Mouse (Mus musculus) heart, embryonic 15.5 days (tissue): Measurements from ENCODE around the gene Colq. TPM values are rescaled to one million over a fixed set of nuclear protein-coding genes. Genes with fewer than 3 reads are reported as not detected.
A peak's percentile ranks its signal among the peaks of the same experiment; 100 is the strongest.
"Not testable (repeated sequence)": the region's sequence is repeated elsewhere in the genome, so short reads cannot be mapped to it uniquely, and the experiment has no call there.

ENCODE experiments used
- ATAC-seq: fragments of 200-750 bp; cut with Nextera tagmentation; replicated peaks from 2 replicates; pipeline ENCODE4 v1.8.0; 2017; ENCODE audit warnings: low read depth, moderate TSS enrichment; ENCODE audit not compliant: insufficient number of reproducible peaks, insufficient read depth, low FRiP score
- H3K27ac ChIP-seq: fragments of 300-500 bp; sonication (generic); 2 replicates; pipeline ENCODE4 v1.5.1; 2015; ENCODE audit warnings: mild to moderate bottlenecking, inconsistent platforms
- H3K27me3 ChIP-seq: fragments of 300-500 bp; sonication (generic); 2 replicates; pipeline ENCODE4 v1.6.1; 2015; ENCODE audit warnings: inconsistent platforms
- H3K36me3 ChIP-seq: fragments of 300-500 bp; sonication (generic); 2 replicates; pipeline ENCODE4 v1.6.1; 2015; ENCODE audit warnings: mild to moderate bottlenecking, inconsistent platforms
- H3K4me1 ChIP-seq: fragments of 300-500 bp; sonication (generic); replicated peaks from 2 replicates; pipeline ENCODE4 v1.6.1; 2015; ENCODE audit warnings: inconsistent platforms
- H3K4me2 ChIP-seq: fragments of 300-500 bp; sonication (generic); 2 replicates; pipeline ENCODE4 v1.6.1; 2015; ENCODE audit warnings: inconsistent platforms, mild to moderate bottlenecking, moderate library complexity
- H3K4me3 ChIP-seq: fragments of 300-500 bp; sonication (generic); 2 replicates; pipeline ENCODE4 v1.5.1; 2015; ENCODE audit warnings: mild to moderate bottlenecking, inconsistent platforms
- H3K9ac ChIP-seq: fragments of 300-500 bp; sonication (generic); 2 replicates; pipeline ENCODE4 v1.6.1; 2015; ENCODE audit warnings: mild to moderate bottlenecking, inconsistent platforms
- H3K9me3 ChIP-seq: fragments of 300-500 bp; sonication (generic); replicated peaks from 2 replicates; pipeline ENCODE4 v1.6.1; 2016; ENCODE audit warnings: inconsistent platforms
- WGBS: fragments of 180-500 bp; shearing (Covaris S2); methylation state at CpG from one replicate; pipeline ENCODE4 v1.1.7; 2015; ENCODE audit warnings: mixed read lengths; 5-methylcytosine and 5-hydroxymethylcytosine counted together
- polyA plus RNA-seq: library from polyadenylated mRNA; unstranded; fragments of >200 nt; fragmentation: Nextera tagmentation; extraction: Ambion mirVana; gene quantifications from 2 replicates; pipeline ENCODE4 v1.2.1, GENCODE M21; 2015

Gene Colq
- polyA plus RNA-seq: 11.1 and 13.5 TPM in 2 replicates

- no peak within 1 kb of the TSS for H3K9ac ChIP-seq
- no peak within 1 kb of the TSS for H3K27ac ChIP-seq
- no peaks in the 10 kb centered on the region for H3K9me3 ChIP-seq
- no peaks in the 10 kb centered on the region for H3K36me3 ChIP-seq
- no peaks in the 10 kb centered on the region for H3K4me1 ChIP-seq
- H3K4me3 ChIP-seq: no peak within 1 kb of the TSS
- 79% methylated on average over 3 of the region's 3 CpGs for WGBS
- no peaks in the 10 kb centered on the region for H3K27me3 ChIP-seq
- H3K4me2 ChIP-seq: no peak within 1 kb of the TSS
- no peak for ATAC-seq
Measured at GRCm38 (mm10) chr14:31591243-31591642, at the start of gene Colq. Colq (minus strand) TSS chr14:31591343.

- H3K4me2 ChIP-seq: peak within 1 kb of the TSS; percentile 90
- 3% methylated on average over 26 of the region's 26 CpGs for WGBS
- H3K9ac ChIP-seq: peak within 1 kb of the TSS; percentile 71
- peak within 1 kb of the TSS; percentile 83 for H3K4me3 ChIP-seq
- ATAC-seq: peak; percentile 40
- H3K36me3 ChIP-seq: no peaks in the 10 kb centered on the region
- H3K4me1 ChIP-seq: peaks cover 12% of the 10 kb centered on the region
- H3K9me3 ChIP-seq: no peaks in the 10 kb centered on the region
- no peaks in the 10 kb centered on the region for H3K27me3 ChIP-seq
- peak within 1 kb of the TSS; percentile 90 for H3K27ac ChIP-seq
Measured at GRCm38 (mm10) chr14:31640346-31640889, 49.3 kb upstream of the Colq start, which contains the start of gene Gm49387. Gm49387 (minus strand) TSS chr14:31640878.

- no peaks in the 10 kb centered on the region for H3K9me3 ChIP-seq
- H3K27ac ChIP-seq: no peak overlapping the region
- H3K36me3 ChIP-seq: no peaks in the 10 kb centered on the region
- ATAC-seq: no peak
- H3K4me1 ChIP-seq: no peaks in the 10 kb centered on the region
- WGBS: 76% methylated on average over 7 of the region's 7 CpGs
- no peak overlapping the region for H3K9ac ChIP-seq
- no peak overlapping the region for H3K4me3 ChIP-seq
- H3K4me2 ChIP-seq: no peak overlapping the region
- H3K27me3 ChIP-seq: no peaks in the 10 kb centered on the region
Measured at GRCm38 (mm10) chr14:31630677-31631076, 39.5 kb upstream of the Colq start.

- Histone ChIP-seq H3K4me1 (peaks cover 3% of the 10 kb centered on the region; the same call in 1 of the 2 replicates), H3K27ac (no peak overlapping the region), H3K27me3 (no peaks in the 10 kb centered on the region), H3K4me3 (no peak overlapping the region), H3K36me3 (no peaks in the 10 kb centered on the region), H3K4me2 (no peak overlapping the region), H3K9ac (no peak overlapping the region), H3K9me3 (no peaks in the 10 kb centered on the region)
- no peak for ATAC-seq
- 85% methylated on average over 12 of the region's 12 CpGs for WGBS
Measured at GRCm38 (mm10) chr14:31622748-31623147, 31.6 kb upstream of the Colq start.

GRCm38 (mm10) chr14:31620591-31621223, 29.6 kb upstream of the Colq start:
- H3K4me3 ChIP-seq: no peak overlapping the region
- no peaks in the 10 kb centered on the region for H3K36me3 ChIP-seq
- H3K27ac ChIP-seq: peak overlapping the region; percentile 41; the same call in 1 of the 2 replicates
- WGBS: 54% methylated on average over 9 of the region's 9 CpGs
- H3K4me1 ChIP-seq: peaks cover 3% of the 10 kb centered on the region; the same call in 1 of the 2 replicates
- no peak overlapping the region for H3K9ac ChIP-seq
- H3K9me3 ChIP-seq: no peaks in the 10 kb centered on the region
- no peaks in the 10 kb centered on the region for H3K27me3 ChIP-seq
- H3K4me2 ChIP-seq: no peak overlapping the region; the same call in 1 of the 2 replicates
- no peak for ATAC-seq

- Histone ChIP-seq H3K4me2 (no peak overlapping the region), H3K4me3 (no peak overlapping the region), H3K4me1 (peaks cover 3% of the 10 kb centered on the region; the same call in 1 of the 2 replicates), H3K9ac (no peak overlapping the region), H3K36me3 (peaks cover 3% of the 10 kb centered on the region; the same call in 1 of the 2 replicates), H3K27ac (no peak overlapping the region), H3K9me3 (no peaks in the 10 kb centered on the region), H3K27me3 (no peaks in the 10 kb centered on the region)
- ATAC-seq: no peak
- 70% methylated on average over 3 of the region's 3 CpGs for WGBS
Measured at GRCm38 (mm10) chr14:31617997-31618396, 26.9 kb upstream of the Colq start.

- H3K9me3 ChIP-seq: no peaks in the 10 kb centered on the region
- ATAC-seq: no peak
- no peak overlapping the region for H3K9ac ChIP-seq
- 81% methylated on average over 9 of the region's 9 CpGs for WGBS
- H3K27me3 ChIP-seq: no peaks in the 10 kb centered on the region
- no peak overlapping the region for H3K4me2 ChIP-seq
- H3K27ac ChIP-seq: no peak overlapping the region
- H3K4me1 ChIP-seq: peaks cover 3% of the 10 kb centered on the region; the same call in 1 of the 2 replicates
- no peak overlapping the region for H3K4me3 ChIP-seq
- peaks cover 7% of the 10 kb centered on the region; the same call in 1 of the 2 replicates for H3K36me3 ChIP-seq
Measured at GRCm38 (mm10) chr14:31617204-31617603, 26.1 kb upstream of the Colq start.

GRCm38 (mm10) chr14:31613671-31614070, 22.5 kb upstream of the Colq start:
- peaks cover 7% of the 10 kb centered on the region; the same call in 1 of the 2 replicates for H3K36me3 ChIP-seq
- no peak overlapping the region for H3K4me3 ChIP-seq
- no peaks in the 10 kb centered on the region for H3K4me1 ChIP-seq
- WGBS: 80% methylated on average over 5 of the region's 5 CpGs
- H3K9me3 ChIP-seq: no peaks in the 10 kb centered on the region
- H3K27me3 ChIP-seq: no peaks in the 10 kb centered on the region
- no peak overlapping the region for H3K27ac ChIP-seq
- no peak for ATAC-seq
- H3K9ac ChIP-seq: no peak overlapping the region
- H3K4me2 ChIP-seq: no peak overlapping the region

- Histone ChIP-seq H3K27me3 (no peaks in the 10 kb centered on the region), H3K4me3 (no peak overlapping the region), H3K4me2 (no peak overlapping the region), H3K4me1 (no peaks in the 10 kb centered on the region), H3K36me3 (peaks cover 7% of the 10 kb centered on the region; the same call in 1 of the 2 replicates), H3K27ac (no peak overlapping the region), H3K9ac (no peak overlapping the region), H3K9me3 (no peaks in the 10 kb centered on the region)
- WGBS: 64% methylated on average over 4 of the region's 4 CpGs
- no peak for ATAC-seq
Measured at GRCm38 (mm10) chr14:31611986-31612385, 20.8 kb upstream of the Colq start.

GRCm38 (mm10) chr14:31605514-31605913, 14.4 kb upstream of the Colq start:
- Histone ChIP-seq H3K4me1 (no peaks in the 10 kb centered on the region), H3K9me3 (no peaks in the 10 kb centered on the region), H3K27ac (no peak overlapping the region), H3K4me3 (no peak overlapping the region), H3K36me3 (no peaks in the 10 kb centered on the region), H3K9ac (no peak overlapping the region), H3K4me2 (no peak overlapping the region), H3K27me3 (no peaks in the 10 kb centered on the region)
- ATAC-seq: no peak
- 54% methylated on average over 6 of the region's 6 CpGs for WGBS

GRCm38 (mm10) chr14:31604916-31605315, 13.8 kb upstream of the Colq start:
- no peak overlapping the region for H3K4me2 ChIP-seq
- no peaks in the 10 kb centered on the region for H3K4me1 ChIP-seq
- H3K36me3 ChIP-seq: no peaks in the 10 kb centered on the region
- no peak overlapping the region for H3K27ac ChIP-seq
- no peaks in the 10 kb centered on the region for H3K27me3 ChIP-seq
- no peak overlapping the region for H3K4me3 ChIP-seq
- no peak for ATAC-seq
- no peak overlapping the region for H3K9ac ChIP-seq
- 62% methylated on average over 5 of the region's 5 CpGs for WGBS
- H3K9me3 ChIP-seq: no peaks in the 10 kb centered on the region

GRCm38 (mm10) chr14:31602616-31602979, 11.5 kb upstream of the Colq start:
- not testable (repeated sequence) for H3K4me1 ChIP-seq, H3K9me3 ChIP-seq, ATAC-seq, H3K36me3 ChIP-seq, H3K27ac ChIP-seq, H3K9ac ChIP-seq, H3K4me2 ChIP-seq, H3K27me3 ChIP-seq, H3K4me3 ChIP-seq
- 76% methylated on average over 6 of the region's 6 CpGs for WGBS
